Mouse (Mus musculus): Measurements from ENCODE around the gene Bbx. TPM values are rescaled to one million over a fixed set of nuclear protein-coding genes. Genes with fewer than 3 reads are reported as not detected.
A peak's percentile ranks its signal among the peaks of the same experiment; 100 is the strongest.

The Bbx gene
- polyA plus RNA-seq, 1 experiment: 10.5 TPM

DNA sequence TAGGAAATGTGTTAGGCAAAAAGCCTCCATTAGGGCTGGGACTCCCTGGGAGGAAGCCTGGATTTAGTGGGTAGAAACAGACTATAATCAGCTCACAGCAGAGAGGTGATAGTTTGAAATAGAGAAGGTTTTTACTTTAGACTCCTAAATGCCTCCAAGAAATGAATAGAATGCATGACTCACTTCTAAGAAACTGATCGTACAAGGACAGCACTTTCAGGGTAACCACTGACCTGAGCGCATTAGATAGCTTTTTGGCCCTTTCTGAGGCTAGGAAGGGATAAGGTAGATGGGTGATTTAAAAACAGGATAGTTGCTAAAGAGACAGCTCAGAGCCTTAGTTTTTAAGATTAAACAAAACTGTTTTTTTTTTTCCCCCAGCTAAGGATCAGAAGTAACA lies 221.4 kb downstream of the Bbx start:
- WGBS: 86% methylated on average over 2 of the region's 2 CpGs
- no peak overlapping the region for H3K4me3 ChIP-seq (replicated peaks; ENCODE audit: control insufficient read depth, low read depth, low read length)
- TF ChIP-seq POLR2A (IDR thresholded peaks at IDR 0.05; ENCODE audit: borderline replicate concordance, control insufficient read depth, low read depth, low read length) (no peak), CTCF (IDR thresholded peaks at IDR 0.05; ENCODE audit: control insufficient read depth, insufficient read depth, low read length) (no peak)
- H3K27ac ChIP-seq (ENCODE audit: control insufficient read depth, insufficient read depth, low read depth, low read length, poor library complexity): no peak overlapping the region
- H3K4me1 ChIP-seq (ENCODE audit: control insufficient read depth, insufficient read depth, low read length): no peaks in the 10 kb centered on the region

DNA sequence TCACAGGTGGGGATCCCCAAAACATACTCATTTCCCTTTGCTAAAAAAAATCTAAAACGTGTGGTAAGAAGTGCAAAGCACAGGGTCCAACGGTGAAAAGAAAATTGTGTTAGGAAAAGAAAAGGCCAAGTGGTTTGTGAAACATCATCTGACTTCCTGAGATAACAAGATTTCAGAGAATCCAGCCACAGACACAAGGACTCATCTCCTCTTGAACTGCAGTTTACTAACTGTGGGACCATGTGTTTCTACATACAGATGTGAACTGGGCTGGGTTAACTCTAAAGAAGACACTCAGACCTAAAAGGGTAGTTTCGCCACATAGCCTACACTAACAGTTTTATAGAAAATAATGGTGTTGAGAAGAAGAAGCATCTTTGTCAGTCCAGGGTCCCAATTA lies 227.2 kb downstream of the Bbx start:
- Histone ChIP-seq H3K4me1 (ENCODE audit: control insufficient read depth, insufficient read depth, low read length) (no peaks in the 10 kb centered on the region), H3K27ac (ENCODE audit: control insufficient read depth, insufficient read depth, low read depth, low read length, poor library complexity) (no peak overlapping the region), H3K4me3 (replicated peaks; ENCODE audit: control insufficient read depth, low read depth, low read length) (no peak overlapping the region)
- WGBS: 19% methylated on average over 3 of the region's 3 CpGs
- TF ChIP-seq POLR2A (IDR thresholded peaks at IDR 0.05; ENCODE audit: borderline replicate concordance, control insufficient read depth, low read depth, low read length) (no peak), CTCF (IDR thresholded peaks at IDR 0.05; ENCODE audit: control insufficient read depth, insufficient read depth, low read length) (no peak)

DNA sequence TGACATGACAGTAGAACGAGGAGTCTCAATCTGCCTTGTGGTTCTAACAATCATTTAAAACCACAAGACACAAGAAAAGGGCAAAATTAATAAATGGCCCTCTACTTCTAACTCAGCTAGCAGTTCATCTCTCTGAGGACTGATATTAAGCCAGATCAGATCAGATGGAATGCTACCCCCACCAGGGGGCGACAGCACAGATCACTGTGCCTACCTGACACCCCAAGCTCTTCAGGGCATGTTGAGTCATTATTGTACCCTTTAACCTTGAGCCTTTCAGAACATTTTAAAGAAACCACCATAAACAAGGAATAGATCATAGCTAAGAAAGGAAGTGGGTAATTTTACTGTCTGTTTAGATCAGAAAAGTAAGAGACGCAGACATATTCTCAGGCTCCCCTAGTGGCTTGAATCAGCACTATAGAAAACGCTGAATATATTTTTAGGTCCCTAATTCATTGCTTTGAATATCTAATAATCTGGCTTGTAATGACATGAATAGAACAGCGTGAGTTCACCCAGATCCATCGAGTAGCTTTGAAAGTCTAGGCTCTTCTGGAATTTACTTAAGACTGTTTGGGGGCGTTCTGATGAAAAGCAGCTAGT lies 230.5 kb downstream of the Bbx start:
- no peaks in the 10 kb centered on the region for H3K4me1 ChIP-seq (ENCODE audit: control insufficient read depth, insufficient read depth, low read length)
- H3K4me3 ChIP-seq (replicated peaks; ENCODE audit: control insufficient read depth, low read depth, low read length): no peak overlapping the region
- WGBS: 80% methylated on average over 7 of the region's 7 CpGs
- H3K27ac ChIP-seq (ENCODE audit: control insufficient read depth, insufficient read depth, low read depth, low read length, poor library complexity): no peak overlapping the region
- no peak for TF ChIP-seq POLR2A (IDR thresholded peaks at IDR 0.05; ENCODE audit: borderline replicate concordance, control insufficient read depth, low read depth, low read length)
- TF ChIP-seq CTCF (IDR thresholded peaks at IDR 0.05; ENCODE audit: control insufficient read depth, insufficient read depth, low read length): peak; percentile 72

DNA sequence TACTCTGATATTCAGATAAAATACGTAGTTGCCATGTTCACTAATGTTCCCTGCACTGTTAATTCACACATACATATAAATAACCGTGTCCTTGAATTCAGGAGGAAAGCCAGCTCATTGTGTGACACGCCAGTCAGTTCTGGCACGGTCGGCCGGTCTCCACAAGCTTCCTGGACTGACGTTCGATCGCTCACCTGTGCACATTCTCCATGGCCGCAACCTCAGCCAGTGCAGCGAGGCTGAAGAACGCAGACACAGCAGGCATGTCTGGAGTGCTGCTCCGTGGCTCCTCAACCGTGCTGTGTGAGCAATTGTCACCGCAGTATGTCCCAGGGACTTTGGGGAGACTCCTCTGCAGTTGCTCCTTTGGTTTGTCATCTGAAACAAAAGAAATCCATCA lies 232.0 kb downstream of the Bbx start:
- 89% methylated on average over 15 of the region's 15 CpGs for WGBS
- H3K27ac ChIP-seq (ENCODE audit: control insufficient read depth, insufficient read depth, low read depth, low read length, poor library complexity): no peak overlapping the region
- no peak overlapping the region for H3K4me3 ChIP-seq (replicated peaks; ENCODE audit: control insufficient read depth, low read depth, low read length)
- H3K4me1 ChIP-seq (ENCODE audit: control insufficient read depth, insufficient read depth, low read length): no peaks in the 10 kb centered on the region
- TF ChIP-seq CTCF (IDR thresholded peaks at IDR 0.05; ENCODE audit: control insufficient read depth, insufficient read depth, low read length) (no peak), POLR2A (IDR thresholded peaks at IDR 0.05; ENCODE audit: borderline replicate concordance, control insufficient read depth, low read depth, low read length) (no peak)

DNA sequence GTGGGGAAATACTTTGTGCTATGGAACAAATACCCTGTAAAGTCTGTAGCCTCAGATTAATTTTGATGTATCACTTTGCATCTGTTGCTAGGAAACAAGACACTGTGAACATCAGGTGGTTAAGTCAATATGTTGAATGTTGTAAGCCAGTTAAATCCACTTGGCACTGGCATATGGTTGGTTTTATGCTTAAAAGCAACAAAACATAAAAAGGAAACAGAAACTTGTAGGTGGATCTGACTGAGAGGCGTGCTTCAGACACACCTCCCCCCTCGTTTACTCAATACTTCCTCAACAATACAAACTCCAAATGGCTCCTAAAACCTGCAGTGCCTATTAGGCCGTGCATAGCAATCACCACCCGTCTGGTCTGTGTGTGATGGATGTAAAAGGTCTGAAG lies 236.1 kb downstream of the Bbx start:
- Histone ChIP-seq H3K27ac (ENCODE audit: control insufficient read depth, insufficient read depth, low read depth, low read length, poor library complexity) (no peak overlapping the region), H3K4me3 (replicated peaks; ENCODE audit: control insufficient read depth, low read depth, low read length) (no peak overlapping the region), H3K4me1 (ENCODE audit: control insufficient read depth, insufficient read depth, low read length) (no peaks in the 10 kb centered on the region)
- 63% methylated on average over 4 of the region's 4 CpGs for WGBS
- no peak for TF ChIP-seq CTCF (IDR thresholded peaks at IDR 0.05; ENCODE audit: control insufficient read depth, insufficient read depth, low read length)
- TF ChIP-seq POLR2A (IDR thresholded peaks at IDR 0.05; ENCODE audit: borderline replicate concordance, control insufficient read depth, low read depth, low read length): no peak

DNA sequence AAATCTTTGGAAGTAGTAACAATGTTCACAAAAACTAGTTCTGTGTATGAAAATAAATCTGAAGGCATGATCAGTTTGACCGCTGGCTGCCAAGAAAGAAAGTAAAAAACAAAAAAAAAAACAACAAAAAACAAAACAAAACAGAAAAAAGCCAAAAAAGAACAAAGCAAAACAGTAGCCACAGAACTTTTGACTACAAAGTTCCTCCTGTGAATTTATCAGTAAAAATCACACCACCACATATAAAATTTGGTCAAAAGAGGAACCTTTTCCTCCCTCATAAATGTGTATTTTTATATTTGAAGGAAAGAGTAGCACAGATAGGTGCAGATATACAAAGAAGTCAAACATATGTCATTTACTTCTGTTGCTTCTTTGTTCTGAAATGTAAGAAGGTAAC lies 239.6 kb downstream of the Bbx start:
- WGBS: 70% methylated on average over 1 of the region's 1 CpGs
- TF ChIP-seq POLR2A (IDR thresholded peaks at IDR 0.05; ENCODE audit: borderline replicate concordance, control insufficient read depth, low read depth, low read length) (no peak), CTCF (IDR thresholded peaks at IDR 0.05; ENCODE audit: control insufficient read depth, insufficient read depth, low read length) (no peak)
- Histone ChIP-seq H3K4me1 (ENCODE audit: control insufficient read depth, insufficient read depth, low read length) (no peaks in the 10 kb centered on the region), H3K4me3 (replicated peaks; ENCODE audit: control insufficient read depth, low read depth, low read length) (no peak overlapping the region), H3K27ac (ENCODE audit: control insufficient read depth, insufficient read depth, low read depth, low read length, poor library complexity) (no peak overlapping the region)

DNA sequence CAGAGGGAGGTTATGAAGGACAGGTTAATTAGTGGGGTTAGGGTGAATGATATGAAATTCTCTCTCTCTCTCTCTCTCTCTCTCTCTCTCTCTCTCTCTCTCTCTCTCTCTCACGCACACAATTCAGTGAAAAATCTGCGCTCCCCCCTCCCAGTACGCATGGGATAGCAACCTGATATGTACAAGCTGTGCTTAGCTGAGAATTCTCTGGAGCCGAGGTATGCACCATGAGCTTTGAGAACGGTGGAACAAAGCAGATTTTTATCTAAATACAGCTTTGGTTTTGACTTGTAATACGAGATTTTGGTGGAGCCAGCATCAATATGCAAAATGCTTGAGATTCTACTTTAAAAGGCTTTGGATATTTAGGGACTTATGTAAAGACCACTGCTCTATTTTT lies 243.1 kb downstream of the Bbx start:
- WGBS: 66% methylated on average over 6 of the region's 6 CpGs

DNA sequence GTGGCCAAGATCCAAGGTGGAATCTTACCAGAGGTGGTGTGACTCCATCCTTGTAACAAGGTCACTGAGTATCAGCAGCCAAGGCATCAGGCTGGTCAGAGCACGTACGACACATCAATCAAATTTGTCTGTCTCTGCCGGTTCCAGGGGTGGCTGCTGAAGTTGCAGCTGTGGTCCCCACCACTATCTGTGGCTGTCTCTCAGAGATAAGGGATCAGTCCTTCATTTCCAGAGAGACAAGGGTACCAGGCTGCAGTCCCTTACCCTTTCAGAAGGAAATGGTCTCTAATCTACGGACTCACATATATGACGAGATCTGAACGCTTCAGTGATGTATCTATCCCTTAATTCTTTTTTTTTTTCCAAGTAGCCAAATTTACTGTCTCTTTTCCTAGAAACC lies 245.6 kb downstream of the Bbx start:
- Histone ChIP-seq H3K27ac (ENCODE audit: control insufficient read depth, insufficient read depth, low read depth, low read length, poor library complexity) (no peak overlapping the region), H3K4me1 (ENCODE audit: control insufficient read depth, insufficient read depth, low read length) (no peaks in the 10 kb centered on the region), H3K4me3 (replicated peaks; ENCODE audit: control insufficient read depth, low read depth, low read length) (no peak overlapping the region)
- no peak for TF ChIP-seq CTCF (IDR thresholded peaks at IDR 0.05; ENCODE audit: control insufficient read depth, insufficient read depth, low read length)
- TF ChIP-seq POLR2A (IDR thresholded peaks at IDR 0.05; ENCODE audit: borderline replicate concordance, control insufficient read depth, low read depth, low read length): no peak
- 43% methylated on average over 6 of the region's 6 CpGs for WGBS

More for the DNA sequence above, 243.1 kb downstream of the Bbx start:
- TF ChIP-seq POLR2A (IDR thresholded peaks at IDR 0.05; ENCODE audit: borderline replicate concordance, control insufficient read depth, low read depth, low read length): no peak
- no peak for TF ChIP-seq CTCF (IDR thresholded peaks at IDR 0.05; ENCODE audit: control insufficient read depth, insufficient read depth, low read length)
- no peak overlapping the region for H3K4me3 ChIP-seq (replicated peaks; ENCODE audit: control insufficient read depth, low read depth, low read length)
- no peaks in the 10 kb centered on the region for H3K4me1 ChIP-seq (ENCODE audit: control insufficient read depth, insufficient read depth, low read length)
- H3K27ac ChIP-seq (ENCODE audit: control insufficient read depth, insufficient read depth, low read depth, low read length, poor library complexity): no peak overlapping the region

DNA sequence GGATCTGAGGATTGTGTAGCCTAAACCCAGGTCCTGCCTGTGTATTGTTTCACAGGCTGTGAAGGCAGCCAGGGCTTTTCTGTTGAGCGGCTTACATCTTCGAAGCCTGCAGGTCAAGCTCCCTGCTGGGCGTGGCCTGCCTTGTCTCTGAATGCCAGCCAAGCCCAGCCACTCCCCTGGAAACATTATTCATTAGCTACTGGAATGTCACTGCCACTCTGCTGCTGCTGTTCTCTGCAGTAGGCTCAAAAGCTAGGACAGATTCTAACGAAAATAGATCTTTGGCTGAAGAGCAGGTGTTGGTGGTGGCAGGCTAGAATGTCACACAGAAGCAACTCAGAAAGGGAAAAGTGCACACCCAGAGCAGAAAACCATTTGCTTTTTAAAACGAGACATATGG lies 247.1 kb downstream of the Bbx start:
- Histone ChIP-seq H3K4me1 (ENCODE audit: control insufficient read depth, insufficient read depth, low read length) (no peaks in the 10 kb centered on the region), H3K4me3 (replicated peaks; ENCODE audit: control insufficient read depth, low read depth, low read length) (no peak overlapping the region), H3K27ac (ENCODE audit: control insufficient read depth, insufficient read depth, low read depth, low read length, poor library complexity) (no peak overlapping the region)
- WGBS: 36% methylated on average over 5 of the region's 5 CpGs
- no peak for TF ChIP-seq POLR2A (IDR thresholded peaks at IDR 0.05; ENCODE audit: borderline replicate concordance, control insufficient read depth, low read depth, low read length)
- TF ChIP-seq CTCF (IDR thresholded peaks at IDR 0.05; ENCODE audit: control insufficient read depth, insufficient read depth, low read length): no peak
